Mouse (Mus musculus) heart, embryonic 13.5 days (tissue): ENCODE results near the gene Cd28. TPM values are rescaled to one million over a fixed set of nuclear protein-coding genes. Genes with fewer than 3 reads are reported as not detected.
"Not testable (repeated sequence)": the region's sequence is repeated elsewhere in the genome, so short reads cannot be mapped to it uniquely, and the experiment has no call there.

Source experiments
- ATAC-seq: fragments of 200-750 bp; cut with Nextera tagmentation; 2 replicates; pipeline ENCODE4 v1.8.0; 2017; ENCODE audit warnings: moderate TSS enrichment; ENCODE audit not compliant: insufficient number of reproducible peaks, low FRiP score, low TSS enrichment; ENCODE audit errors: extremely low read depth
- H3K27ac ChIP-seq: fragments of 300-500 bp; sonication (generic); replicated peaks from 2 replicates; pipeline ENCODE4 v1.5.1; 2015; ENCODE audit warnings: moderate library complexity, mild to moderate bottlenecking, inconsistent platforms
- H3K27me3 ChIP-seq: fragments of 300-500 bp; sonication (generic); replicated peaks from 2 replicates; pipeline ENCODE4 v1.6.1; 2015; ENCODE audit warnings: mild to moderate bottlenecking, inconsistent platforms
- H3K36me3 ChIP-seq: fragments of 300-500 bp; sonication (generic); 2 replicates; pipeline ENCODE4 v1.6.1; 2015; ENCODE audit warnings: mild to moderate bottlenecking, inconsistent platforms
- H3K4me1 ChIP-seq: fragments of 300-500 bp; sonication (generic); 2 replicates; pipeline ENCODE4 v1.6.1; 2015; ENCODE audit warnings: inconsistent platforms
- H3K4me2 ChIP-seq: fragments of 300-500 bp; sonication (generic); 2 replicates; pipeline ENCODE4 v1.6.1; 2015; ENCODE audit warnings: inconsistent platforms, mild to moderate bottlenecking, moderate library complexity
- H3K4me3 ChIP-seq: fragments of 300-500 bp; sonication (generic); 2 replicates; pipeline ENCODE4 v1.5.1; 2015; ENCODE audit warnings: moderate library complexity, mild to moderate bottlenecking, inconsistent platforms
- H3K9ac ChIP-seq: fragments of 300-500 bp; sonication (generic); 2 replicates; pipeline ENCODE4 v1.6.1; 2015; ENCODE audit warnings: inconsistent platforms, mild to moderate bottlenecking, moderate library complexity
- H3K9me3 ChIP-seq: fragments of 300-500 bp; sonication (generic); 2 replicates; pipeline ENCODE4 v1.6.1; 2016; ENCODE audit warnings: inconsistent platforms
- WGBS: fragments of 180-500 bp; shearing (Covaris S2); methylation state at CpG from one replicate; pipeline ENCODE4 v1.1.7; 2015; ENCODE audit warnings: mixed read lengths; 5-methylcytosine and 5-hydroxymethylcytosine counted together
- polyA plus RNA-seq: library from polyadenylated mRNA; unstranded; fragments of >200 nt; fragmentation: Nextera tagmentation; extraction: Ambion mirVana; gene quantifications from 2 replicates; pipeline ENCODE4 v1.2.1, GENCODE M21; 2015

Gene Cd28
- polyA plus RNA-seq, 1 experiment from 2014 or later = 0.31 TPM

GRCm38 (mm10) chr1:60803128-60803824 lies 86.7 kb downstream of the Cd28 start:
- ATAC-seq = no peak

GRCm38 (mm10) chr1:60803825-60804696 lies 87.5 kb downstream of the Cd28 start:
- 80% methylated on average over 6 of the region's 6 CpGs for whole genome bisulfite sequencing
- no peaks in the 10 kb centered on the region for H3K36me3 ChIP-seq
- H3K27me3 ChIP-seq = no peaks in the 10 kb centered on the region
- peaks cover 20% of the 10 kb centered on the region for H3K4me1 ChIP-seq
- H3K9me3 ChIP-seq = no peaks in the 10 kb centered on the region
- no peak overlapping the region for H3K27ac ChIP-seq
- no peak overlapping the region for H3K4me3 ChIP-seq
- H3K4me2 ChIP-seq = no peak overlapping the region
- no peak overlapping the region for H3K9ac ChIP-seq
- ATAC-seq = no peak

More at GRCm38 (mm10) chr1:60803128-60803824, 86.7 kb downstream of the Cd28 start:
- 61% methylated on average over 4 of the region's 4 CpGs for WGBS
- Histone ChIP-seq H3K4me1 (peaks cover 24% of the 10 kb centered on the region), H3K4me3 (no peak overlapping the region), H3K27ac (no peak overlapping the region), H3K9ac (no peak overlapping the region), H3K4me2 (no peak overlapping the region), H3K9me3 (no peaks in the 10 kb centered on the region), H3K27me3 (no peaks in the 10 kb centered on the region), H3K36me3 (no peaks in the 10 kb centered on the region)

DNA sequence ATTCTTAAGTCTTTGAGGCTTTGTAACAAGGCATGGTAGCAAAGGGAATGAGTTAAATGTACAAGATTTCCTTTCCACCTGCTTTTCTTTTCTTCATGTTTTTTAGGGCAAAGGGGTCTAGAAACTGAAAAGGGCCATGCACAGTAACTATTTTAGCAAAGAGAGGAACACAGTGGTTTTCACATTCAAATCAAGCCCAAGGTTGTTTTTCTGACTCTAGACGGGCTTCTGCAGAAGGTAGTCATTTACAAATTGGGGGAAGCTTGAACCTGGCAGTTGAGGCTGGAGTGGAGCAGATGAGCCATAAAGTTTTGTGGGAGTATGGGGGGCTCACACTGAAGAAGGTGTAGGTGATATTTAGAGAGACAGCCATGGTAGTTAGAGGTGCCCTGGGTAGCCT lies 88.6 kb downstream of the Cd28 start:
- H3K9me3 ChIP-seq = no peaks in the 10 kb centered on the region
- no peak overlapping the region for H3K4me3 ChIP-seq
- no peaks in the 10 kb centered on the region for H3K36me3 ChIP-seq
- no peak overlapping the region for H3K4me2 ChIP-seq
- 63% methylated on average over 1 of the region's 1 CpGs for WGBS
- no peak overlapping the region for H3K9ac ChIP-seq
- H3K27ac ChIP-seq = no peak overlapping the region
- ATAC-seq = no peak
- H3K27me3 ChIP-seq = no peaks in the 10 kb centered on the region
- H3K4me1 ChIP-seq = peaks cover 22% of the 10 kb centered on the region

DNA sequence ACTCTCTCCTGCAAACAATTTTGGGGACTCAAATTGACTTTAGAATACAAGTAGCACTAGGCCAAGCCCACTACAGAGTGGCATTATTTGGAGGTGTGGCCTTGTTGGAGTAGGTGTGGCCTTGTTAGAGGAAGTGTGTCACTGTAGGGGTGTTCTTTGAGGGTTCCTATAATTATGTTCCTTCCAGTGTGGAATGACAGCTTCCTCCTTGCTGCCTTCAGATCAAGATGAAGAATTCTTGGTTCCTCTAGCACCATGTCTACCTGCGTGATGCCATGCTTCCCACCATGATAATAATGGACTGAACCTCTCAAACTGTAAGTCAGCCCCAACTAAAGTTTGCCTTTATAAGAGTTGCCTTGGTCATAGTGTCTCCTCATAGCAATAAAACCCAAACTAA lies 91.1 kb downstream of the Cd28 start:
- H3K4me3 ChIP-seq = no peak overlapping the region

DNA sequence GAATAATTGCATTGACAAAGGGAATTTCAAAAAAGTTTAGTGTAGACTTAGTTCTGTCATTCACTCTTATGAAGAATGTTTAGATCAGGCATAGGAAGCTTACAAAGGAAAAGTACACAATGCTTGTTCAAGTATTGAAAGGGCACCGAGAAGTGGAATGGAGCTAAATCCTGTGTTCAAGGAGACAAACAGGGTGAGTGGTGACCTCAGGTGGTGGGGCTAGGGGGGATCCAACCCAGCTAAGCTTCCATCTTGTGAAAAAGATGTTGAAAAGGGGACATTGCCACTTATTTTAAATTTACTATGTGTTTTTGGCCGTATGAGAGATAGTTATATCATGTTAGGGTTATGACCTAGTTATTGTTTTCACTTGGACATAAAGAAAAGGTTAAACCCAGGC lies 91.9 kb downstream of the Cd28 start:
- 84% methylated on average over 2 of the region's 2 CpGs for WGBS
- Histone ChIP-seq H3K4me3 (no peak overlapping the region), H3K4me1 (peaks cover 7% of the 10 kb centered on the region), H3K27me3 (no peaks in the 10 kb centered on the region), H3K36me3 (no peaks in the 10 kb centered on the region), H3K27ac (no peak overlapping the region), H3K9ac (no peak overlapping the region), H3K9me3 (no peaks in the 10 kb centered on the region), H3K4me2 (no peak overlapping the region)
- ATAC-seq = no peak

More for the DNA sequence above, 91.1 kb downstream of the Cd28 start:
- peaks cover 14% of the 10 kb centered on the region for H3K4me1 ChIP-seq
- no peak overlapping the region for H3K9ac ChIP-seq
- H3K4me2 ChIP-seq = no peak overlapping the region
- no peaks in the 10 kb centered on the region for H3K36me3 ChIP-seq
- no peak overlapping the region for H3K27ac ChIP-seq
- no peaks in the 10 kb centered on the region for H3K27me3 ChIP-seq
- H3K9me3 ChIP-seq = no peaks in the 10 kb centered on the region
- 83% methylated on average over 1 of the region's 1 CpGs for WGBS
- ATAC-seq = no peak

DNA sequence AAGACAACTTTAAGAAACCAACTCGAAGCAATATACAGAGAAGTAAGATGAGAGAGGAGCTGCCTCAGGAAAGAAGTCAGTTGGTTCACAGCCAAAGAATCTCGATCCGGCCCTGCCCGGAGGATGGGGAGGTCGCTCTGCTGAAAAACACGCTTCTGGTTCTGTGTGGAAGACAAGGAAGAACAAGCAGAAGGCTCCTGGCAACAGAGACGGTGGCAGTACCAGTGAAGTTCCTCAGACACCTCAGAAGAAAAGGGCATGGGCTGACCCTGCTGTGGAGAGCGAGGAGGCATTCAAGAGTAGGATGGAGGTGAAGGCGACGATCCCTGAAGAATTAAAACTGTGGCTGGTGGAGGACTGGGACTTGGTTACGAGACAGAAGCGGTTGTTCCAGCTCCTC lies 92.6 kb downstream of the Cd28 start:
- H3K4me3 ChIP-seq = no peak overlapping the region
- H3K4me1 ChIP-seq = peaks cover 7% of the 10 kb centered on the region
- H3K36me3 ChIP-seq = no peaks in the 10 kb centered on the region
- 64% methylated on average over 12 of the region's 12 CpGs for WGBS
- H3K4me2 ChIP-seq = no peak overlapping the region
- ATAC-seq = no peak
- H3K27ac ChIP-seq = no peak overlapping the region
- no peaks in the 10 kb centered on the region for H3K9me3 ChIP-seq
- H3K27me3 ChIP-seq = no peaks in the 10 kb centered on the region
- H3K9ac ChIP-seq = no peak overlapping the region

DNA sequence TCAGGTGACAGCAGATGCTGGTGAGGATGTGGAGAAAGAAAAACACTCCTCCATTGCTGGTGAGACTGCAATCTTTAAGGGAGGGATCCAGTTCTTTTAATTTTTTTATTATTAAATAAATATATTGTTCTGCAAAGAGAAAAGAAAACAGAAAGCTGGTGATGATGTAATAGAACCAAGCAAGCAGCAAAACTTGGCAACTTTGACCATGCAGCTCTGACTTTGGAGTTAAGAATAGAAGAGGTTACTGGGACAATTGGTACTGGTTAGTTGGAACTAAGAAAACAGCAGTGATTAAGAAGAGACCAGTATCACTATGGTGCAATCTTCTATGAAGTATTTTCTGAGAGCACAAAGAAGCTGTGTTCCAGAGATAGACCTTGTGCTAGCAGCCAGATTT lies 94.2 kb downstream of the Cd28 start:
- H3K36me3 ChIP-seq = no peaks in the 10 kb centered on the region
- H3K9ac ChIP-seq = no peak overlapping the region
- H3K27ac ChIP-seq = no peak overlapping the region
- peaks cover 11% of the 10 kb centered on the region for H3K4me1 ChIP-seq
- no peak overlapping the region for H3K4me2 ChIP-seq
- no peak for ATAC-seq
- no peak overlapping the region for H3K4me3 ChIP-seq
- no peaks in the 10 kb centered on the region for H3K9me3 ChIP-seq
- H3K27me3 ChIP-seq = no peaks in the 10 kb centered on the region

DNA sequence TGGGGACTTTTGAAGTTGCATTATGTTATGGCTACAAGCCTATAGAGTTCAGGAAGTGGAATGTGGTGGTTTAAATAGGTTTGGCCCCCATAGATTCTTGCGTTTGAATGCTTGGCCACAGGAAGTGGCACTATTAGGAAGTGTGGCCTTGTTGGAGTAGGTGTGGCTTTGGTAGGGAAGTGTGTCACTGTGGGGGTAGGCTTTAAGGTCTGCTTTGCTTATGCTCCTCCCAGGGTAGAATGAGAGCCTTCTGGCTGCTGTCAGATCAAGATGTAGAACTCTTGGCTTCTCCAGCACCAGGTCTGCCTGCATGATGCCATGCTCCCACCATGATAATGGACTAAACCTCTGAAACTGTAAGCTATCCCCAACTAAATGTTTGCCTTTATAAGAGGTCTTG lies 95.4 kb downstream of the Cd28 start:
- no peak overlapping the region for H3K4me3 ChIP-seq
- no peak overlapping the region for H3K9ac ChIP-seq
- H3K27me3 ChIP-seq = no peaks in the 10 kb centered on the region
- H3K27ac ChIP-seq = no peak overlapping the region
- no peaks in the 10 kb centered on the region for H3K36me3 ChIP-seq
- ATAC-seq = no peak
- H3K4me1 ChIP-seq = peaks cover 18% of the 10 kb centered on the region
- H3K4me2 ChIP-seq = no peak overlapping the region
- WGBS = 64% methylated on average over 1 of the region's 1 CpGs
- no peaks in the 10 kb centered on the region for H3K9me3 ChIP-seq

DNA sequence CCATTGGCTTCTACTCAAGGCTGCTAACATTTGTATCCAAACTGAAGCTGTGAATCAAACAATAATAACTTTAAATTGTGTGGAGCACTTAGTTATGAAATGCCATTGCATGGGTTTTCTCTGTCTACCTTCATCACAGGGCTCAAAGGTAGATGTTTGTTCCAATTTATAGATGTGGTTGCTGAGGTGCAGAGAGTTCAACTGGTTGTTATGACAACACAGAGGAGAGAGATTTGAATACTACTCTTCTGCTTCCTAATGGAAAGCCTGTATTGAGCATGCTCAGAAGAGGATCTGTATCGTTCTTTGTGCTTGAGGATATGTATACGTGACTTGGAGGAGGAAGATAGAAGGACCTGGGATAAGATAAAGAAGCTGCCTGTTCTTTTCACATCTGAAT lies 96.8 kb downstream of the Cd28 start:
- no peak for ATAC-seq
- H3K27ac ChIP-seq = no peak overlapping the region
- H3K4me1 ChIP-seq = peaks cover 18% of the 10 kb centered on the region
- no peaks in the 10 kb centered on the region for H3K9me3 ChIP-seq
- no peak overlapping the region for H3K9ac ChIP-seq
- no peak overlapping the region for H3K4me3 ChIP-seq
- no peaks in the 10 kb centered on the region for H3K27me3 ChIP-seq
- 60% methylated on average over 2 of the region's 2 CpGs for WGBS
- no peak overlapping the region for H3K4me2 ChIP-seq
- no peaks in the 10 kb centered on the region for H3K36me3 ChIP-seq

GRCm38 (mm10) chr1:60815912-60816311 lies 99.3 kb downstream of the Cd28 start:
- 34% methylated on average over 6 of the region's 6 CpGs for WGBS
- H3K4me3 ChIP-seq = no peak overlapping the region
- H3K4me1 ChIP-seq = peaks cover 11% of the 10 kb centered on the region
- H3K27ac ChIP-seq = peak overlapping the region; percentile 74
- H3K4me2 ChIP-seq = no peak overlapping the region
- no peaks in the 10 kb centered on the region for H3K9me3 ChIP-seq
- peak; percentile 76; the same call in 1 of the 2 replicates for ATAC-seq
- no peak overlapping the region for H3K9ac ChIP-seq
- no peaks in the 10 kb centered on the region for H3K36me3 ChIP-seq
- H3K27me3 ChIP-seq = no peaks in the 10 kb centered on the region

DNA sequence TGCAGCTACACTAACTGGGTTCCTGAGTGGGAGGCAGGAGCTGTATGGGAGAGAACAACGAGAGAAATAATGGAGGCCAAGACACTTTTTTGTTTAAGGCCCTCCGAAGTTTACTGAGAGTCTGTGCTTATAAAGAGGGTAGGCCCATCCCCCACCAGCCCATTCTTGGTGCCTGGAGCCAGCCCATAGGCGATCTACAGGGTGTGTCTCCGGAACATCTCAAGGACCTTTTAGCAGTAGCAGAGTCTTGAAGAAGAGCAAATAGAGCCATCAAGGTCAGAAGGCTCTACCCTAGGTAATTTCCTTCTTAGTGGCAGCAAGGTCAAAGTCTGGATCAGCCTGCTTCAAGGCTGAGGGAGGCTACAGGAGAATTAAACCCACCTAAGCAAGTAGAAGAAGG lies 101.9 kb downstream of the Cd28 start:
- H3K36me3 ChIP-seq, H3K27me3 ChIP-seq, H3K9me3 ChIP-seq, H3K27ac ChIP-seq, ATAC-seq, H3K9ac ChIP-seq, H3K4me2 ChIP-seq, H3K4me3 ChIP-seq: not testable (repeated sequence)
- WGBS = 84% methylated on average over 4 of the region's 4 CpGs
- H3K4me1 ChIP-seq = peaks cover 21% of the 10 kb centered on the region

GRCm38 (mm10) chr1:60819993-60820392 lies 103.4 kb downstream of the Cd28 start:
- Histone ChIP-seq H3K27me3 (no peaks in the 10 kb centered on the region), H3K36me3 (no peaks in the 10 kb centered on the region), H3K9me3 (no peaks in the 10 kb centered on the region), H3K27ac (no peak overlapping the region), H3K4me3 (no peak overlapping the region), H3K4me1 (peaks cover 31% of the 10 kb centered on the region), H3K4me2 (no peak overlapping the region), H3K9ac (no peak overlapping the region)
- ATAC-seq = no peak
- WGBS = 83% methylated on average over 2 of the region's 2 CpGs
